Mouse (Mus musculus): ENCODE data around the gene Cul9. TPM values are rescaled to one million over a fixed set of nuclear protein-coding genes. Genes with fewer than 3 reads are reported as not detected.
A peak's percentile ranks its signal among the peaks of the same experiment; 100 is the strongest.
"Not testable (repeated sequence)": the region's sequence is repeated elsewhere in the genome, so short reads cannot be mapped to it uniquely, and the experiment has no call there.

The Cul9 gene
- polyA plus RNA-seq, 1 experiment = 4.1 TPM

DNA sequence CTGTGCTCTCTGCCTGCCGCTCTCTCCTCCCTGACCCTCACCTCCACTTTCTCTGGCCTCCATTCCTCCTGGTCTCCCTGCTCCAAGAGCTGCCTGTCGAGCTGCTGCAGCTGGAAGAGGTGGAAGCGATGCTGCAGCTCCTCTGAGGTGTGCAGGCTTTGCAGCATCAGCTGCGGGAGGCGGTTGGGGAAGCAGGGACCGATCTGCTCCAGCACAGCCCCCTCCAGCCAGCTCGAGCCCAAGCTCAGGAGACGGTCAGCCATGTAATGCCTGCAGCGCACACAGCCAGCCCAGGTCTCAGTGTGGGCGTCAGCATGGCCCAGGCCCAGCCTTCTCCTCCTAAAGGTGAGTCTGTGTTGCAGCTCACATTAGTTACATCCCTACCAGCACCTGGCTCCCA lies 26.2 kb downstream of the Cul9 start:
- 62% methylated on average over 10 of the region's 10 CpGs for WGBS

DNA sequence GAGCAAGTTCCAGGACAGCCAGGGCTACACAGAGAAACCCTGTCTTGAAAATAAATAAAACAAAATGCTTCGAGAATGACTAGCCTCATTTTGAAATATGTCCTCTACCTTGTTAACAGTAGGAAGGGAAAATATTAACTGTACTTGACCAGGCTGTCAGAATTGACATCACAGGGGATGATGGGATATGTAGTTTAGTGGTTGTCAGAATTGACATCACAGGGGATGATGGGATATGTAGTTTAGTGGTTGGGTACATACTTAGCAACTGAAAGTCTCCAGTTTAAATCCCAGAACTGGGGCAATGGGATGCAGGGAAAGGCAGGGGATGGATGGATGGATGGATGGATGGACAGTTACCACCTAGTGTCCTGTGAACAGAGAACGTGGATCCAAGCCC lies 32.9 kb downstream of the Cul9 start:
- WGBS = 52% methylated on average over 2 of the region's 2 CpGs
- DNase-seq (ENCODE audit: low read depth, low spot score) = no peak

More for the DNA sequence above, 26.2 kb downstream of the Cul9 start:
- no peak for DNase-seq (ENCODE audit: low read depth, low spot score)

DNA sequence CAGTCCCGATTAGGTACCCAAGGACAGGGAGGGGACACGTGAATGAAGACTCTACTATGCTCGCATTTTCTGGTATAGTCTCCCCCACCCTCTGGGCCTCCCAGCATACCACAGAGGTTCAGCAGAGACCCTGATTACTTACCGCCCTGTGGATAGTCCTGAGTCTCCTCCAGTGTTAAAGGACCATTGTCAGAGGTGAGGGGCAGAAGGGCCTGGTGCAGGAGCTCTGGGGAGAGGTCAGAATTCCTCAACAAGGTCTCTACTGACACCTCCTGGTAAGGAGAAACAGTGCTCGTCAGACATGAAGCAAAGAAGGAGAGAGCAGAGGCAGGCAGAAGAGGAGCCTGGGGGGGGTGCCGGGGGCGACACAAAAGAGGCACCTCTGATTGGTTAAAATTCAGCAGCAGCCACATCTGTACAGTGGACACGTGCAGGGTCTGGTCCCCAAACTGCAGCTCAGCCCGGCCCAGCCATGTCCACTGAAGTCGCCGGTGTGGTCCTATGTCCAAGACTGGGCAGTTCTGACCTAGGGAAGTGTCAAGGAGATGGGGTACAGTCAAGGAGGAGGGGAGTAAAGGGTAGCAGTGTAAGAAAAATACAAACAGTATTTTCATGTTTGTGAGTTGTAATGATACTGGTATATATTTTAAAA lies 35.0 kb downstream of the Cul9 start:
- no peak for DNase-seq (ENCODE audit: low read depth, low spot score)
- WGBS = 60% methylated on average over 11 of the region's 11 CpGs

DNA sequence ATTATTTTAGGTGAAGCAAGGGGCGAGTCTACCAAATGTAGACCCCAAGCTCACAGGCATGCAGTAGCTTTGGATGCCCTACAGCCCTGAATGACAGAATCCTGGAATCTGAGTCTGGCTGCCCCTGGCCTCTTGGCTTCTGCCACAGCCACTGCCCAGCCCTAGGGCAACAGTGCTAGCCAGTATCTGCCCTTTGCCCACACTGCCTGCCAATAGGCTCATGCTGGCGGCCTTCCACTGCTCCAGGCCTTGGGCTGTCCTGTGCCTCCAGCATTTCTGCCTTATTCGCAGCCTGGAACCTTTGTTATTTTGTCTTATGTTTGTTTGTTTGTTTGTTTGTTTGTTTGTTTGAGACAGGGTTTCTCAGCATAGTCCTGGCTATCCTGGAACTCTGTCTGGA lies 40.6 kb downstream of the Cul9 start:
- WGBS = 73% methylated on average over 3 of the region's 3 CpGs
- no peak for DNase-seq (ENCODE audit: low read depth, low spot score)

DNA sequence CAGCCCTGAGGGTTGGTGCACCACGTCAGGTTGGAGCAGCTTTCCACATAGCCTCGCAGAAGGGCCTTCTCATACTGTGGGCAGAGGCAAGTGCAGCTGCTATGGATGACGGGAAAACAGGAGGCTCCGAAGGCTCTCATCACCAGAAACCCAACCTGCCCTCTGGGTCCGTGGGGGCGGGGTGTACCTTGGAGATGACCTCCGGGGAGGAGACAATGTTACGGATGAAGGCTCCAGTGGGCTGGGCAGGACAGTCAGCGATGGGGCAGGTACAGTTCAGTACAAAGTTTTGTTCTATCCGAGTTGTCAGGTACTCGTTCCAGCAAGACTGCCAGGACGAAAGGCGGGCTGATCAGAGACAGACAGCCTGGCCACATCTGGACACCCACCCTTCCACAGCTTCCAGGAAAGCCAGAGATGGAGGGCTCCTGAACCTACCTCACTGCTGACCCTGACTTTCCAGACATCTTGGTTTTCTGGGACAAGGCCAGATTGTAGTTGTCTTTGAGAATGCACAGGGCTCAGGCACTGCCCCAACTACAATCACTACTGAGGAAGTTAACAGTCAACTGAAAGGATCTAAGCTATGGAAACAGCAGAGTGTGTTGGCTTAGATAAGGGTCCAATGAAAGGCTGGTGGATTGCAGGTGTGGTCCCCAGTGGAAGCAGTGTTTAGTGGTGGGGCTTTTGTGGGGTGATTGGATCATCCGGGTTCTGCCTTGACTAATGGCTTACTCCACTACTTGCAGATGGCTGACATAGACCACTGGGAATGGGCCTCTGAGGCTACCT lies 42.1 kb downstream of the Cul9 start:
- DNase-seq (ENCODE audit: low read depth, low spot score) = no peak
- WGBS = 79% methylated on average over 14 of the region's 14 CpGs

DNA sequence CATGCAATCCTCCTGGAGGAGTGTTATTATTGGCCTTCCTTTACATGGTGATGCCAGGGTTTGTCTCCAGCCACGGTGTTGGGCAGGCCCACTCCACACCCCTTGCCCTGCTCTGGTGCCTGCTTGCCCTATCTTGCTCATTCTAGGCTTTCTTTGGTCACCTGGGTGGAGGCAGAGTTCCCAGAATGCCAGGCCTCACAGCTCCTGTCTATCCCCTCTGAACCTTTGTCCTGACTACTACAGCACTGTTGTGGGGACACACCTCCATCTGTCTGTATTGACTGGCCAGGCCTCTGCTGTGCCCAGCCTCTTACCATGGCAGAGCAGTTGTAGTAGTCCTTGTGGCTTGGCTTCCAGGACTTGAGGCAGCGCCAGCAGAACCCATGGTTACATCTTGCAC lies 43.4 kb downstream of the Cul9 start:
- 79% methylated on average over 2 of the region's 2 CpGs for WGBS
- DNase-seq (ENCODE audit: low read depth, low spot score) = no peak

DNA sequence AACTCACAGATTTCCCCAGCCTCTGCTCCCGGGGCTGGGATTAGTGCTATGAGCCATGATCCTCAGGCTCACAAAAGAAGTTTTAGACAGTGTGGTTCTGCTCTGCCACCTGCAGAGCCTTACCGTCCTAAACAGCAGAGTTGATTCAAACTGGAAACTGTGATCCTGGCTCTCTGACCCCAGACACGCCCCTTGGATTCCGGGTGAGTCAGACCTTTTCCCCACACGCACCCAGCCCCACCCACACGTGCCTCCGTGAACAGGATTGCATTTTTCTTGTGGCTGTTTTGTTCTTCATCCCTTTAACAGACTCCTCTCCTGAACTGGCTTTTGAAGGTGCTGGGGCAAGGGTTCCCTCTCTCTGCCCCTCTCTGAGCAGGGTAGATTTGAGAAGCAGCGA lies 48.2 kb downstream of the Cul9 start:
- DNase-seq (ENCODE audit: low read depth, low spot score) = peak; percentile 39

DNA sequence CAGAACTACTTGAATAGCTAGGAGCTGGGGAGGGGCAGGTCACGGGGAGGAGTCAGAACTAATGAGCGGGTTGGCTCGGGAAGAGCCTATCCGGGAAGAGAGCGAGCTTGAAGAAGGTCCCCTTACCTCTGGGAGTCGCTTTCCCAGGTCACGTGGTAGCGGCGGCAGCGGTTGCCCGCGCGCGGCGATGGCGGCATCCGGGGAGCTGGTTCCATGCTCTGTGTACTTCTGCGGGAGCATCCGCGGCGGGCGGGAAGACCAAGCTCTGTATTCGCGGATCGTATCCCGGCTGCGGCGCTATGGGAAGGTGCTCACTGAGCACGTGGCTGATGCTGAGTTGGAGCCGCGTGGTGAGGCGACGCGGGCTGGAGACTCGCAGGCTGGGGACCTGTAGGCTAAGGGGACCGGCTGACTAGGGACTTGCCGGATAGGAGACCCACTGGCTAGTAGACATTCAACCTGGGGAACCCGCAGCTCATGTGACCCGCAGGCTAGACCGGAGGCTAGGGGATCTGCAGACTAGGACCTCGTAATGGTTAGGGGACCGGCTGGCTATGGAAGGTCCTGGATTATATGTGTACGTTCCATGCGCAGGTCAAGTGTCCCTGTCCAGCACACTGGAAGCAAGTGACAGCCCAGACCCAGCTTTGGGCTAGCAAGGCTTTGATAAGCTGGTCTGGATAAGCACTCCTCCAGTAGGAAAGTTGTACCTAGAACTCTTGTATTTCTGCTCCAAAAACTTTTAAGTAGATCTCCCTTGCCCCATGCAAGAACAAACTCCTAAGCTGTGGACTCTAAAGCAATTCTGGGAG lies 49.4 kb downstream of the Cul9 start, which contains the start of gene Dnph1:
TSS of gene Dnph1 (plus strand) at position 89 of the 812 bp plus-strand sequence.
- under 1% methylated on average over 44 of the region's 44 CpGs for WGBS
- peak; percentile 19 for DNase-seq (ENCODE audit: low read depth, low spot score)

More for the DNA sequence above, 48.2 kb downstream of the Cul9 start:
- 24% methylated on average over 8 of the region's 8 CpGs for WGBS

DNA sequence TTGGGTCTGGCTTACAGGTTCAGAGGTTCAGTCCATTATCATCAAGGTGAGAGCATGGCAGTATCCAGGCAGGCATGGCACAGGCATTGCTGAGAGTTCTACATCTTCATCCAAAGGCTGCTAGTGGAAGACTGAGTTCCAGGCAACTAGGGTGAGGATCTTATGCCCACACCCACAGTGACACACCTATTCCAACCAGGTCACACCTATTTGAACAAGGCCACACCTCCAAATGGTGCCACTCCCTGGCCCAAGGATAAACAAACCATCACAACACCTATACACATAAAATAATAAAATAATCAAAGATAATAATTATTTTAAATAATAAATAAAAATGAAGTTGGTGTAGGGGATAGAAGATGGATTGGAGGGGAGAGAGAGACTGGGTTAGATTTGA lies 50.1 kb downstream of the Cul9 start:
- DNase-seq (ENCODE audit: low read depth, low spot score) = not testable (repeated sequence)

DNA sequence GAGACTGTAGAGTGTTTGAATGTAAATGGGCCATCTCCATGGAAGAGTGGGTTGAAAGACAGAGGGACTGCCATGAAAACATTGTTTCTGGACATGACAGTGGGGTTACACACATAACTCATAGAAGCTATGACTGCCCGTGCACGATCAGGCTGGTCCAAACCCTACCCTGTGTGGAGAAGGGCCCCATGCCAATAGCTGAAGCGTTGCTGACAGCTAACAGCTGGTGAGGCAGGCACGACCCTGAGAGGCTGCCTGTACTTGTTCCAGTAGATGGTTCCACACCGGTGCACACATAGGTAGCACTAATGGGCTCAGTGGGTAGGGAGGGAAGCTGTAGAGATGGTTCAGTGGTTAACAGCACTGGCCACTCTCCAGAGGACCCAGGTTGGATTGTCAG lies 50.7 kb downstream of the Cul9 start:
- DNase-seq (ENCODE audit: low read depth, low spot score) = no peak
- 75% methylated on average over 5 of the region's 5 CpGs for WGBS

DNA sequence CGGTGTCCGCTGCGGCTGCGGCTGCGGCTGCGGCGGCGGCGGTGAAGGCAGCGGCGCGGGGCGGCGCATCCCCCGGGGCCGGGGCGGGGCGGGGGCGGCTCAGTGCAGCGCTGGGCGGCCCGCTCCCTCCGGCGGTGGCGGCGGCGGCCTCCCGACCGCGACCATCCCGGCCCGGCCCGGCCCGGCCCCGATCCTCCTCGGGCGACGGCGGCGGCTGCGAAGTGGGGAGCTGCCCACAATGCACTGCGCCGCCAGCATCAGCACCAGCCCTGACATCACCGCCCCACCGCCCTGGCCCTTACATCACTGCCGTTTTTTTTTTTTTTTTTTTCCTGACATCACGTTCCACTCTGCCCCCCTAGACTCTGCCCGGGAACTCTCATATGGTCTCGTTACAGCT lies 58.8 kb downstream of the Cul9 start, which contains the start of gene Ttbk1:
TSS of gene Ttbk1 (minus strand) at position 245 of the 400 bp plus-strand sequence.
- no peak for DNase-seq (ENCODE audit: low read depth, low spot score)

DNA sequence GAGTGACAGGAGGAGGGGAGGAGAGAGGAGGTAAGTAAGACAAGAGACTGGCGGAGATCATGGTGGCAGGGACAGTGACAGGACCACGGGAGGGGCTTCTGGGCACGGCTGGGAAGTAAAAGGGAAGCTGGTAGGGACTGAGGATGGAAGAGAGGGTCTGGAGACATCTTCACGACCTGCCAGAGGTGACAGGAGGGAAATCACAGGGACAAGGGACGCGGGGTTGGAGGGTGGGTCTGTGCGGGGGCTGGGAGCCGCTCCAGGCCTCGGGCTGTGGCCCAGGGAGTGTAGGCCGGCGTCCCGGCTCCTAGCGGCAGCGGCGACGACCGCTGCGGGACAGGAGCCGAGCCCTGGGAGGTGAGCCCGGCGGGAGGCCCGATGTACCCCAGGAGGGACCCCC lies 59.2 kb downstream of the Cul9 start:
- 7% methylated on average over 19 of the region's 22 CpGs for whole genome bisulfite sequencing
- no peak for DNase-seq (ENCODE audit: low read depth, low spot score)

More for the DNA sequence above, 58.8 kb downstream of the Cul9 start, which contains the start of gene Ttbk1:
- WGBS = 3% methylated on average over 32 of the region's 49 CpGs

DNA sequence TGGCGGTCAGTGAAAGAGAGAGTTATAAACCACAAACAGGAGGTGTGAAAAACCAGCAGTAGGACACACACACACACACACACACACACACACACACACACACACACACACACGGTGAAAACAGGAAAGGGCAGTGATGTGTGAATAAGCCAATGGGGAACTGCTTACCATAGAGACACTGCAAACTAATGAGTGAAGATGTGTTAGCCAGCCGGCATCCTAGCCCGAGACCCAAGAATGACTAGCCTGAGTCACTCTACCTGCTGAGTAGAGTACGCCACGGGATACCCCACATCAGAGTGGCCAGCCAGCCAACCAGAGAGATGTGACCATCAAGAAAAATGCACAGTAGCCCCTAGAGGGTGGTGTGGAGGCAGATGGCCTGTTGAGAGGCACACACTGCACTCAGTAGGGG lies 61.7 kb downstream of the Cul9 start:
- no peak for DNase-seq (ENCODE audit: low read depth, low spot score)
- 18% methylated on average over 6 of the region's 6 CpGs for WGBS

DNA sequence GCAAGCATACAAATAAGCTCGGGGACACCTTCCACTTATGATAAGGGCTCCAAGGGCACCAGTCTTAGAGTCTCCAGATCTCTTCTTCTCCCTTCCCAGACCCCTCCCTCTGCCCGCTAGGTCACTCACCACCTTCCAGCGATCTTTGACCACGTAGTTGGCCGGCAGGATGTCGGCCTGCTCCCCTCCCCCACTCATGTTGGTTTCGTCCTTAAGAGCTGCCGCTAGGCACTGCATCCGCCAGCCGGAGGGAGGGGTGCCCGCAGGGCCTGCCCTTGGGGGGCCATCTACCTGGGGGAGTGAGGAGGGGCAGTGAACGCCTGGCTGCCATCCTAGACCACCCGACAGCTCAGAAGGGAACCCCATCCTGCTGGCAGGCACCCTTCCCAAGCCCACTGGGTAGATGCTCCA lies 62.2 kb downstream of the Cul9 start:
- DNase-seq (ENCODE audit: low read depth, low spot score) = no peak
- WGBS = 2% methylated on average over 13 of the region's 13 CpGs

DNA sequence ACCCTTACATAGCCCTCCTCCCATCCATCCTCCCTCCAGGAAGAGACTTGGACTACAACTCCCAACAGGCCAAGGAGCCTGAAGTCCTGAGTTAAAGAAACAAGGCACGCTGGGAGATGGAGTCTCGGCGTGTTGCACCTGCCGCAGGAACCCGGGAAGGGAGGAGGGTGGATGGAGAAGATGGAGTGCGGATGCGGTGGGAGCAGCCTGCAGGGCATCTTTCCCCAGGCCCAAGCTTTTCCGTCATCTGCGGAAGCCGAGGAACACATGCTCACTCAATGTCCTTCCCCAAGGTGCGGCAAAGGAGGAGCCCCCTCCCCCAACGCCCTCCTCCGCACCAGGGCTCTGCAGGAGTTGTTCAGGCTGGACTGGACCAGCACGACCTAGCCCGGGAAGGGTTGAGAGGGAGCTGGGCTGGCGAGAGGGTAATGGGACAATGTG lies 62.6 kb downstream of the Cul9 start:
- 3% methylated on average over 16 of the region's 16 CpGs for WGBS
- DNase-seq (ENCODE audit: low read depth, low spot score) = peak; percentile 21

DNA sequence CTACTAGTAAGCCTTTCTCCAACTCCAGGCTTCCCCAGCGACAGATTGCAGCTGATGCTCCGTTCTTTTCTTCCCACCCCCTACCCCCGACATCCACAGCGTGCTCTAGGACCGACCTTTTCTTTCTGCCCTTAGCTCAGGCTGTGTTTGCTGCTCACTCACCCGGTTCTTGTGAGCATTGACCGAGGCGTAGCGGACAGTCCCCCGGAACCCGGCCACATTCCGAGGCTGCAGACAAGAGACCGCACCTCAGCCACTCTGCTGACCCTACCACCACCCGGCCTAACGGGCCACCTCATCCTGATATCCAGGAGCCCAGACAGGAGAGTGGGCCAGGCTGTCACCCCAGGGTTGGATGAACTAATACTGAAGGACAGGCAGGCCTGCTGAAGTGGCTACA lies 68.9 kb downstream of the Cul9 start:
- 77% methylated on average over 15 of the region's 15 CpGs for WGBS
- no peak for DNase-seq (ENCODE audit: low read depth, low spot score)

DNA sequence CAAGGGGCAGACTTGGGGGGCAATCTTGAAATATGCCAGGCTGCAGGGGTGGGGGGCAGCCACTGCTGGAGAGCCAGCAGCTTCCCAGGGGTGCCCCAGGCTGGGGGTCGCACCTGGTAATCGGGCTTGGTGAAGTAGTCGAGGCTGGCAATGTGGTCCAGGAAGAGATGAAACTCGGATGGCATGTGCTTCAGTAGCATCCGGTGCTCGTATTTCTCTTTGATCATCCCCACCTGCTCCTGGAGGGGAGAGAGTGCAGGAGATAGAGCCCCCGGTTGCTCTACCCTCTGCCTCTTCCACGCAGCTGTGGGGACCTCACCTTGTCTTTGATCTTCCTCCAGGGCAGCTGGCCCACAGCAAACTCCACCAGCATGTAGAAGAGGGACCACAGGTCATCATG lies 69.6 kb downstream of the Cul9 start:
- no peak for DNase-seq (ENCODE audit: low read depth, low spot score)
- WGBS = 47% methylated on average over 8 of the region's 8 CpGs

DNA sequence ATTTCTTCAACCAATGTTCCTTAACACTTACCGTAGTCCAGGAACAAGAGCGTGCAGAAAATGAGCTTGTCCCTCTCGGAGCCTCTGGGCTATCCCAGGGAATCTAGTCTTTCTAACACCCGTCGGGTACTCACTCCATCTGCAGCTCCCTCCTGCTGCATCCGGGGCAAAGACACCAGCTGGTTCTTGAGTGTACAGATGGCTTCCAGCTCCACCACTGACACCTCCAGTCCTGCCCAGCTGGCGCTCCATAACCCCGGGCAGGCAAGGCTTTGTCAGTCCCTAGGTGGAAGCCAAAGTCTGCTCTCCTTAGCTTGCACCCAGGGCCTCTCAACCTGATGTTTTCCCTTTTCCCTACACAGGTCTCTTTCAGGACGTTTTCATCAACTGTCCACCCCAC lies 78.4 kb downstream of the Cul9 start:
- 77% methylated on average over 9 of the region's 9 CpGs for WGBS
- no peak for DNase-seq (ENCODE audit: low read depth, low spot score)

DNA sequence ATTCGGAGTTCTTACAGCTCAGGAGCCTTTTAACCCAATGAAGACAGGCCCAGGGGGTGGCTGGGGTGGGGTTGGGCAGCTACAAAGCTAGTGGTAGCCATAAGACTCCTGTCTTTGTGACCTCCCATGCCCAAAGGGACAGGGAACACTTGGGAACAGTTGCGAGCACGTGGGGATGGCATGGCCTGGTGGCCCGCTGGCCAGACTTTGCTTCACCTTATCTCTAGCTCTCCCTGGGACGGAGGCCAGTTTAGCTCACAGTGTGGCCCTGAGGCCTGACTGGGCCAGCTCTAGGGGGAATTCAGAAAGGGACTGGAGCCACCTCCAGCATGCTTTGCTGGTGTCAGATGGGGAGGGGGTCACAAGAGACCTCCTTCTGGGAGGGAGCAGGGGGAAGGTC lies 84.0 kb downstream of the Cul9 start:
- no peak for DNase-seq (ENCODE audit: low read depth, low spot score)

DNA sequence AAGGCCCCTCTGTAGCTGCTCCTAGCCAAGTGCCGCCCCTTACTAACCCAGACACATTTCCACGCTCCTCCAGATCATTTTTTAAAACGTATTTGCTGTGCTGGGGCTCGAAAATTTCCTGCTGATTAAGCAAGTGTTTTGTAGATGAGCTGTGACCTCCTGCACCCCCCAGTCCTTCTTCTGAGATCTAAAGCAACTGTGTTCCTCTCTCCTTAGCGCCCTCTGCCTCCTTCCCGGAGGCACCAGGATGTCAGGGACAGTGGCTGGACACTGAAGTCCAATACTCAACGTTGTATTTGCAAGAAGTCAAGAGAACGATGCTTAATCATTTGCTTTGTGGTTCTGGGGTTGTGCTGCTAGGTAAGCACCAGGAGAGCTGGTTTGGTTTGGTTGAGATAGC lies 84.8 kb downstream of the Cul9 start:
- DNase-seq (ENCODE audit: low read depth, low spot score) = no peak
- WGBS = 10% methylated on average over 8 of the region's 8 CpGs

More for the DNA sequence above, 84.0 kb downstream of the Cul9 start:
- 61% methylated on average over 5 of the region's 5 CpGs for WGBS

All from large intestine, adult 2 months (tissue).